Mouse (Mus musculus) ovary, postnatal 10 days (tissue): ENCODE measurements around the gene Qsox2.

ENCODE experiments used
- DNase-seq: peaks from one replicate; pipeline ENCODE4 v3.0.0; 2022; ENCODE audit warnings: low spot score

The Qsox2 gene

DNA sequence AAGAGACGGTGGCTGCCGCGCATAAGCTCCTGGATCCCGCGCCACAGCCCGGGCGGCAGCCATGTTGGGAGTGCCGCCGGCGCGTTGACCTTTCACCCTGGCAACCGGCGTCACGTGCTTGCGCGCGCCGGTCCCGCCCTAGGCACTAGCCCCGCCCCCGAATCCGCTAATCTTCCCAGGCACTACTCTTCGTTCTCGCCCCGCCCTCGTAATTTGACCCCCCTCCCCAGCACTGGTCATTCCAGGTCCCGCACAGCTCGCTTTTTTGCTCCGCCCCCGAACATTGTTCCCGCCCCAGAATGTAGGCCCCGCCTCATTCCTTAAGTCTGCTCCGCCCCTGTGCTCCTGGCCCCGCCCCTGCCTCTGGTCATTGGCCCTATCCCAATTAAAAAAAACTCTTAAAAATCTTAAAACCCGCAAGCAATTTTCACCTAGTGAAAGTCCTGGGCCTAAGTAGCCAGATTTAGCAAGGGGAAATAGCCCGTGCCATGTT lies at the start of gene Qsox2:
Qsox2 (minus strand) TSS at position 236 of the 493 bp plus-strand sequence.
- peak; percentile 71 for DNase-seq

DNA sequence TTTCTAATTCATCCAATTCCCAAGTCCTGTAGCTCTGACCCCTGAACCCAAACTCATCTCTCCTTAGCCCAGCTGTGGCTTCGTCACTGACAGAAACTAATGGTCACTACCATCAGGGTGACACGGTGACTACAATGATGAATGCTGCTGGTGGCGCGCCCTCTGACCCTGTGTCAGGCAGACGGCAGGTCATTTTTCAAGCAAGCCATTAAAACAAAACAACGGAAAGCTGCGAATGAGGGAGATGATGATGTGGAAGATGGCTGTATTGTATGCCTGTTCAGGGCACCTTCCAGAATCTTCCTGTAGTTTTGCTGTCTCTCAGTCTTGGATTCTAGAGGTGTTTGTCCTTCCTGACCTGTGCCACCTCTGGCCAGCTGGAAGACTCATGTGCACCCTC lies 49.1 kb upstream of the Qsox2 start:
- no peak for DNase-seq

DNA sequence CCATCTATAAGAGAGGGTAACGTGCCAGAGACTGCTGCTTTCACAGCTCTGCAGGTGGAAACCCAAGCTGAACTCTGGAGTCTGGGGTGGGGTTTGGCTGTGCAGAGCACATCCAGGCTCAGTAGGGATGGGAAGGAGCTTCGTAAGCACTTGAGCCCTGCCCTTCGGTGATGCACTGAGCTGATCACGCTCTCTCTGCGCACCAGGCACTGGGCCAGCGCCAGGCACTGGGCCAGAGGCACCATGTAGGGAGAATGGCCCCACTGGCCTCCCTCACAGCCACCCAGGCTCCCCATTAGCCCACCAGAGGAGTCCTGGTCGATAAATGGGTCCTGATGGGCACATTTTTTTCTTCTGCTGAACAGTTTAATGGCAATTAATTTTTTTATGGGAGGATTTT lies 48.5 kb upstream of the Qsox2 start:
- DNase-seq: no peak

DNA sequence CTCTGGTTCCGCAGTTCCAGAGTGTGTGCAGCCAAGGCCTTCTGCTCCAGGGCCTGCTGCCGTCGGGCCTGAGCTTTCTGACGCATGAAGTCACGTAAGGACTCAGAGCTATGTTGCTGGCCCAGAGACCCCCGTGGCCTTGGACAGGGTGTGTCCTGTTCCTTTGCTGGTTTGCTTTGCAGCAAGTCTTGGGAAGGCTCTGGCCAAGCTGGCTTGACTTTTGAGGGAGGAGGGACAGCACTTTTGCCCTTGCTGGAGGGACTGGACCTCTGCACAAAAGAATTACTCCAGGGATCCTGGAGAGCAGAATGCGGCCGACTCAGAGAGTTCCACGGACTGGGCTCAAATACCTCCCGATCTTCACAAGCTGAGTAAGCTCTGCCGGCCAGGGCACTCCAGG lies 43.3 kb upstream of the Qsox2 start:
- no peak for DNase-seq

DNA sequence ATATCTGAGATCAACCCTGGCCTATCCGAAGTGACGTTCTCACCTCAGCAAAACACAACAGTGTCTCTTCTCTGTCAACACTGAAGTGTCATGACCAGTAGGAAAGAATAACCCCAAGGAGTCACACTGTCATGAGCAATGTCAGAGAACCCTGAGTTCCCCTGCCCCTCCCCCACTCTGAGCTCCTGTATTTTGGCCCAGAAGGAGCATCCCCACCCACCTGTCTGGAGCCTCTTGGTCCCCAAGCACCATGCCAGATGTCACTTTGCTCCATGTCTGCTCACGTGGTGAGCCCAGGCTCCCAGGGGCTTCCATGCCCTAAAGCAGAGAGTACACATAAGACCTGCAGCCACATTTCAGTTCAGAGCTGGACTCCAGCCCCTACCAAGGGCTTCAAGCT lies 42.4 kb upstream of the Qsox2 start:
- DNase-seq: no peak

DNA sequence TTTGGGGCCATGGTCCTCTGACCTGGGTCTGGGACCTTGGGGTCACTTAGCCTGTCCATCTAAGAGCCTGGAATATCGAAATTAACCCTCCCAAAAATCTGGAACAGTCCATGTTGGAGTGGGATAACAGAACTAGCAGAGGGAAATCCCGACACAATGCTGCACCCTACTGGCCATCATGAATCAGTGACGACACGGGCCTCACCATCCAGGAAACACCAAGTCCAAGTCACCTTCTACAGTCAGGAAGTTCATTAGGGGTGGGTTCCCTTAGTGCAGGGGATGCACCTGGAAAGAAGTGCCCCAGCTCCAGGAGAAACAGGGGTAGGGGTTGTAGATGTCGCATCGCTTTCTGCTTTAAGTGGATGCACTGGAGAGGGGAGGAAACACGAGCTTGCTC lies 36.3 kb upstream of the Qsox2 start:
- DNase-seq: peak; percentile 27

DNA sequence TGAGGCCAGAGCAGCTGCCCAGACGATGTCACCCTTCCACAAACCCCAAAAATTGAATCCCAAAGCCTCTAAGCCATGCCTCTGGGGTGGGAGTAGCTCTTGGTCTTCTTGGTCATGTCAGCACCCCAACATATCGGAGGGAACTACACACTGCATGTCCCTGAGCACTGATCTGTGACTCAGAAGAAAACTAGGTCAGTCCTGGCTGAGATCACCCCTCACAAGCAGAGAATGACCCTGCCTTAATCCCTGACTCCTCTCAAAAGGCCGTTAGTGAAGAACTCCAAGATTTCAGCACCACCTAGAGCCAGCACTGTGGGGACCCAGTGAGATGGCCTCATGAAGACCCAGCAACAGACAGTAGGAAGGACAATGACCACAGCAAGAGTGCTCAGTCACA lies 30.9 kb upstream of the Qsox2 start:
- no peak for DNase-seq

DNA sequence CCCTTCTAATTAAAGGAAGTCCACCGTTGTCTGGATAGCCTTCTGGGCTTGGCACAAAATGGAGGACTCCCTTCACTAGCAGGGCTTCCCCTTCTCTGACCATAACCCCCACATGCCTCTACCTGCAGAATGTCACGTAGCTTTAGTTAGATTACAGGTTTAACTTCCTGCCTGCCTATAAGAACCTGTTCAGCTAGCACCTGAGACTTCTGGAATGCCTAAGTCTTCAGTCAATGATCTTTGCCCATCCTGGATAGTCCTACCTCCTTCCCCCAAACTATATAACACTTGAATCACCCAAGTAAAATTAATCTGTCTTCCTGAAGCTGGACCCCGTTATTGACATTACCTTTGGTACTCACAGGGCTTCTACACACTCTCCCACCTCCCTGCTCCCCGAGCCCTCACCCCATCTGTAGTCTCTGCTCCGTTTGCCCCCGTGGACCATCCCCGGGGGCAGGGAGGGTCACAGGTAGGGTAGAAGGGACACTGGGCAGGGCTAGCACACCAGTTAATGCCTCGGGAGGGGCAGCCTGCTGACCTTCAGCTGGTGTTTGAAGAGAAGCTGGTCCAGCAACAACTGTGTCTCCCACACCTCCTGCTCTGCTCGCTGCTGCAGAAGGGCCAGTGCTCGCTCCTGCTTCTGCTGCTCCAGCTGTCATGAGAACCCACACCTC lies 28.9 kb upstream of the Qsox2 start:
- DNase-seq: no peak

DNA sequence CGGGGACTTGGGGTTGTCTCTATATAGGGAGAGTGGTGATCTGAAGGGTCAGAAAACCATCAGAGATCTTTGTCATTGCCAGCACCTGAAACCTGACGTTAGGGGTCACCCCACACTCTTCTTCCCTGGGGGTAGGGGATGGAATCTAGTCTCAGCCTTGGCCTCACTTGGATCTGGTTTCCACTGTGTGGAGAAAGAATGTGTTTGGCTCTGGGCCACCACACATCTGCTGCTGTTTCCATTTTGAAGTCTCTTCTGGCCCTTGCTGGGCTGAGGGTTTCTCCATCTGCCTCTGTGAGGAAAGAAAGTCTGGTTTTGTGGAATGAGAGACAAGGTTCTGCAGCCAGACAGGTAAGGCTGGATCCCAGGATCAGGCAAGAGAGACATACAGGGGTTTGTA lies 27.8 kb upstream of the Qsox2 start:
- DNase-seq: no peak

DNA sequence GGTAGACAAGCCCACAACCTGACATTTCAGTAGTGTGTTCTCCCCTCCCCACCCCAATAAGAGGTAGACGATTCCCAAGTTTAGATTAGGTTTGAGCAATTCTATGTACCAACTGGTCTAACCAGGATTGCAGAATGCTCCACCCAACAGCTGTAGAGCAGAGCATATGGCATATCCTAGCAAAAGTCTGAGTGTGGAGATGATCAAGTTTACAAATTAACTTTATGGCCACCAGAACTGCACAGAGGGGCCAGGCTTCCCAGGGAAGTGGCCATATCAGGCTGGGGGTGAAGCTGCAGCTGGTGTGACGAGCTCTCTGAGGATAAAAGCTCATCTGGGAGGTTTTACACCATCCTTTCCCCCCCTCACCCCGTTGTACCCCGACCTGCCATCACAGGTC lies 27.3 kb upstream of the Qsox2 start:
- DNase-seq: no peak

DNA sequence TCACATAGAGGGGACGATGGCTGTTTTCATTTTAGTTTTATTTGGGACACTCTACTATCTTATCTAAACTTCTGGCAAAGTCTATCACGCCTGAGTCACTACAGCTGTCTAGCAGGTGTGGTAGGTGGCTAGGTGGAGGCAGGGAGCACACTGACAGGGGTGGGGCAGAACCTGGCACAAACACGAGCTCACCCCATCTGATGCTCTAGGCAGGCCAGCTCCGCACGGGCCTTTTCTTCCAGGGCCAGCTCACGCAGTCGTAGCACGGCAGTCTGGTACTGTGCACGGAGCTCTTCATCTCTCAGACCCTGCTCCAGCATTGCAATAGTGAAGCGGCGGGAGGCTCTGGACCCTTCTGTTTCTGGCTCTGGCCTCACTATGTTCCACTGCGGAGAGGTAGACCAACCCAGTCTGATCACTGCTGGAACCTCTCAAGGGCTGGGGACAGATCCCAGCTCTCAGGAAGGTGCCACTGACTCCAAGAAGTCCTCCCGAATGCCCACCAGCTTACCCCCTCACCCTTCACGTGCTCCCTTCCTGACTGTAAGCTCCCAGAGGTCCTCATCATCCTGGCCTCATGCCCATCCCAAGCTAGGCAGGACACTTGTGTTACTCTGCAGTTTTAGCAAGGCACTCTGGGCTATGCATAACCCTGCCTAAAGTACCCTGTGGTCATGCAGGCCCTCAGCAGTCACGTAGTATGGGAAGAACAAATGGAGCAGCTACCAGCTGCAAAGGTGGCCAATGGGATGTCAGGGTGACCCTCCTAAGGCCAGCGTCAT lies 20.2 kb upstream of the Qsox2 start:
- DNase-seq: no peak

DNA sequence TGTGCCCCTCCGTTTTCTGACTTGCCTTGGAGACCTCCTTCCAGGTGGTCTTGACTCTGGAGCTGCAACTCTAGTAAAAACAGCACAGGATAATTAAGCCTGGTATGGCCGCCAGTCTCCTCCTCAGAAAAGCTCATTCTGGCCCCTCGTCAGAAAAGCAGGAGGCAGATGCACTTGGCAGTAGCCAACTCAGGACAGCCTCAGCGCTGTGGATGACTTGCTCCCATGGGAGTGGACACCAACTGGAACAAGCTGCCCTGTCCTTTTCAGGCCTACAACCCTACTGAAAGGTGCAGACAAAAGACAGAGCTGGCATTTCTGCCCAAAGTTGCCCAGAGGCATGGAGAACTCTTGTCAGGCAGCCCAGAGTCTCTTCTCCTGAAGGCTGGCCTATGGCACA lies 17.5 kb upstream of the Qsox2 start:
- DNase-seq: no peak

DNA sequence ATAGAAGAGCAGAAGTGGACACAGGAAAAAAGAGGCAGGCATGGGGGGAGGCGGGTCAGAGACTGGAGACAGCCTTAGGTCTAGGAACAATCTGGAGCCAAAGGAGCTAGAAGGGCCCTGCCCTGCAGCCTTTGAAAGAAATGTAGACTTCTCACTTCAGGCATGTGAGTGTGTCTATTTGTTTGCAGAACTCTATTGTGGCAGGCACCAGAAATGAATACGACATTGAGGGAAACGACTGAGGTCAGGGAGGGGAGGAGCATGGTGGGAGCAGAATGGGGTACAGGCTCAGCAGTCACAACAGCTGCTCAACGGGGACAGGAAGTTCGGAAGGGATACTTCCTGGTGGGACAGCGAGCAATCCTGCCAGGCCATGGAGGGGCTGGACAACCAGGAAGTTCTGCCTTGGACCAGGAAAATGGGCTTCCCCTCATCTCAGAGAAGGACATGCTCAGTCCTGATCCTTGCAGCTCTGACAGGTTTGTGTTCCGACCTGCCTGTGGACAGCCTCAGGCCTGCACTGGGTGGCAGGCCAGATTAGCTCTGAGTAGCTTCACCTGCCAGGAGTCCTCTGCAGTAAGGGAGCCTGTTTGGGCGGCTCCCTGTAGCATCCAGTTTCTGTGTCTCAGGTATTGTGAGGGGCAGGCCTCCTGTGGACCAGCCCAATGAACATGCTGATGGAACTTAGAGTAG lies 15.3 kb upstream of the Qsox2 start:
- DNase-seq: no peak

DNA sequence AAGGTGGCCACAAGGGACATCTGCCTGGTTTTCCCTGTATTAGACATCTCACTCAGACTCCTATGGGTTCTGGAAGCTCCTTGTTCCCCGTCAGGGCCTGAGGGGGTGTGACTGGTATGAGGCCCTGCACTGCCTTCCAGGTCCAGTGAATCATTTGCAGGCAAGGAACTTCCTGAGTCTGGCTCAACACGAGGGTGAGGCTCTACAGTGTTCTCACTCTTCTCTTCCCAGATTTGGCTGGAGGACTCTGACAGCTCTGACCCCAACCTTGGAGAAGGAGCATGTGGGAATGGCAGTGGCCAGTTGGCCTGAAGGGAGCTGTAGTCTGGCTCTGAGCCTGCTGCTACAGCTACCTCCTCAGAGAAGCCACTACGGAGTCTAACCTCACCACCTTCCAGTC lies 10.2 kb upstream of the Qsox2 start:
- DNase-seq: no peak

DNA sequence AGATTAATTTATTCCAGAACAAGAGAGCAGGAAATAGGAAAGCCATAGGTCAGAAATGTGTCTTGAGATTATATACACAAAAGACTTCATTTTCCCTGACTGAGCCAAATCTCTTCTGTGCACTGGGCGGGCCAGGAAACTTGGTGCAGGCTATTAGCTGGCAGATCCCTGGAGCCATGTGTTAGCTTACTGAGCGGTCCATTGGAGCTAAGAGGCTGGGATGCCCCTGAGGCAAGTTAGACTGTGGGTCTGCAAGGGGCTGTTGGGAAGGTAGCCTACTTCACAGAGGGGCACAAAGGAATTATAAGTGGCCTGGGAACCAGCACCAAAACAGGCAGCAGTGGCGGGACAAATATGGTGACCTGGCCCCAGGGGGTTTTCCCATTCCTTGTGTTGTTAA lies 3.5 kb upstream of the Qsox2 start:
- no peak for DNase-seq

DNA sequence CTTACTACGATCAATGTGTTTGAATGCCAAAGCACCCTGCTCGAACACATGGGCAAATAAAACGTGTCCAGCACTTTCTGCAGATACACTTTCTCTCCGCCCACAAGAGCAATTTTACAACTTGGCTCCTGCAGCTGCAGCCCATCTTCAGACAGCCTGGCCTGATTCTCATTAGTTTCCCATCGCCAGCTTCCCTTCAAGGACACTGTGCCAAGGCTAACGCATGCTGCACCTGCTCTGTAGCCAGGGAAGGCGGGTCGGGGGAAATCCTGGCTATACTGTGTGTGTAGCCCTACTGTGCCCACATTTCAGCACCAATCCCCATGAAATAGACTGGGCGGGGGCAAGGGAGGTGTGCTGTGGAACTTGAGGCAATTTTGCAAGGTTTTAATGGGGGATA lies 3.0 kb upstream of the Qsox2 start:
- no peak for DNase-seq

DNA sequence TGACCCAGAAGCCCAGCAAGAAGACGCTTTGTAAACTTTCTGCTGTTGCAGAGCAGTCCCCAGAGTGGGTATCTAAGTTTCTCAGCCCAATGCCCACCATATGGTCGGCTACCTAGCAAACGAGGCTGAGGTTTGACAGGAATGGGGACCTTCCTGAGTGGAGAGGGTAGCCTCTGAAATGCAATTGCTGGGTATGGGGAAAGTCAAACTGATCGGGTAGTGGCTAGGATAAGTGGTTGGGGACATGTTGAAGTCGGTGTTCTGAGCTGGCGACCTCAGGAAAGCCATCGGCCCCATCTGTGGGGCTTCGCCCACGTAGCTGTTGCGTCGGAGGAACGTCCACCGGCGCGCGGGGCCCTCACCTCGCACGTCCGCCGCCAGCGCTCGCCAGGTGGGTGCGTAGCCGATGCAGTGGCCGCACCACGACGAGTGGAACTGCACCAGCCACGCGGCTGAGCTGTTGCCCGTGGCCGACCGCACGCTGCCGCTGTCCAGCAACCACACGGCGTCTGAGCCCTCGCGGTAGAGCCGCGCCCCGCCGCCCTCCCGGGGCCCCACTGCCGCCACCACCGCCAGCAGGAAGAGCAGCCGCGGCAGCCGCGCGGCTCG lies 540 bp downstream of the Qsox2 start:
- no peak for DNase-seq

DNA sequence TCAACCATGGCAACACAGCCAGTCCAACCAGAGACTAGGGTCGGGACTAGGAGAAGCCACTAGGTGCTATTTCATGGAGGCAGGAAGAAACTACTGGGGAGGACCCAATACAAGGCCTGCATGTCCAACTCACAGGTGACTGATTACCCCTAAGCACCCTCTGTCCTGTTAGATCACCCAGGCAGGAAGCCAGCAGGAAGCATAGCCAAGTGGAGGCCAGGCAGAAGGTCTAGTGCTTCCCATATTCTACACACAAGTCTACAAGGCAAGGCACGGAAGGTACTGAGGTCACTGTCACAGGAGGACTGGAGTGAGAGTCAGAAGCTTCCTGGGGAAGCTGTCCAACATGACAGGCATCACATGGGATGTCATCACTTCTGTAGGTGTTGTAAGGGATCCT lies 2.6 kb downstream of the Qsox2 start:
- DNase-seq: no peak

DNA sequence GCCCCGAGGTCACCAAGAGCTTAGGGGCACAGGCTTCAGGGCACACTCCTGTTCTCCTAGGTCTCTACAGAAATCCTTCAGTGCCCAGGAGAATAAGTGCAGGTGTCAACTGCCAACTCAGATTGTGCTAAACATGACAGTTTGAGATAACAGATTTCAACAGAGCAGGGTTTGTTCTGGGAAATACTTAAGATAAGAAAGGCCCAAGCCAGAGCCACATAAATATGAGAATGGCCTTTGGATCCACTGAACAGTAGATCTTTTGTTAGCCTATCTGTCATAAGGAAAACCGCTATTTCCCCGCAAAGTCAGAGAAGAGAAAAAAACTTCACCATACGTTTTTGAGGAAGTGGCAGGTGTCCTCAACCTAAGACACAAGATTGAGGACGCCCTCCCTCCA lies 3.1 kb downstream of the Qsox2 start:
- DNase-seq: no peak

DNA sequence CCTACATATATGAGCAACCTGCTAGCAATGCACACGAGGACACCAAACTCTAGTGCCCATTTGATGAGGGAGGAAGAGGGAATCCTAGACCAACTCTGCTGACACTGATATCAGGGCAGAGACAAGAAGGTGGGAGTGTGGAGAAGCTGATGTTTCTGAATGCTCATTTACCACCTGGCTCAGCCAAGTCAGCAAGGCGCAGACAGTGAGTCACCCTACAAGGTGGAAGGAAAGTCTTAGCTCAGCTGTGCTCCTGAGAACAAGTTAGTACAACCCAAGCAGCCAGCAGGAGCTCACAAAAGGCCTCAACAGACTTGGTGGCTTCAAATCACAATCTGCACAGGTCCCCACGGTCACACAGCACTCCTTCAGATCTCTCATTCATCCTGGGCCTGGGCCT lies 6.0 kb downstream of the Qsox2 start:
- no peak for DNase-seq

DNA sequence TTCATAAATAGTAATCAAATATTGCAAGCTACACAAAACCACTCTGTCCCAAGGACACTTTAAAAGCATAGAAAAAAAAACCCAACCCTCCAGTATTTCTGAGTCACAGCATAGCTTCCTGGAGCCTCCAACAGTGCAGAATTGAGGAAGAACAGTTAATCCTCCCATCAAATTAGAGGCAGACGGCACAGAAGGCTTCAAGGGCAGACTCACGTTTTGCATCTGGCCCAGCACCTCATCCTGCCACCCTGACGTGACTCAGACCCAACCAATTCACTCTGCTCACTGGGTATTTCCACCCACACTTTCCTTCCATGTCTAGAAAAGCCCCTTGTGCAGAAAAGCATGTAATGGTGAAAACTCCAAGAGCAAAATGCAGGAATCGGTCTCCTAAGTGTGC lies 7.1 kb downstream of the Qsox2 start:
- no peak for DNase-seq

DNA sequence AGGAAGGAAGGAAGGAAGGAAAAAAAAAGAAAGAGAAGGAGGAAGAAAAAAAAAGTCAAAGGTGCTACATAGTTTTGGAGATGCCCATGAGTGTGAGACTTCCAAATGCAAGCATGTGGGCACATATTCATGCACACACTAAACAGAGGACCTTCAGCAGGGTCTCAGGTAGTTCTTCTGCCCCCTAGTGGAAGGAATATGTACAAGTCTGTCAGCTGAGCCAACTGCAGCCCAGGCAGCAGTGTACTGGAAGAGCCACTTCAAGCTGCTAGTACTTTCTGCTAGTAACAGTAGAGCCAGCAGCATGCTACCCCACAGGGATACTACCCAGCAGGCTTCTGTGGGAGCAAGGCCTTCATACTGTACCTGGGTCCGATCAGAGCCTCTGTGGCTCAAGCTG lies 9.5 kb downstream of the Qsox2 start:
- no peak for DNase-seq

DNA sequence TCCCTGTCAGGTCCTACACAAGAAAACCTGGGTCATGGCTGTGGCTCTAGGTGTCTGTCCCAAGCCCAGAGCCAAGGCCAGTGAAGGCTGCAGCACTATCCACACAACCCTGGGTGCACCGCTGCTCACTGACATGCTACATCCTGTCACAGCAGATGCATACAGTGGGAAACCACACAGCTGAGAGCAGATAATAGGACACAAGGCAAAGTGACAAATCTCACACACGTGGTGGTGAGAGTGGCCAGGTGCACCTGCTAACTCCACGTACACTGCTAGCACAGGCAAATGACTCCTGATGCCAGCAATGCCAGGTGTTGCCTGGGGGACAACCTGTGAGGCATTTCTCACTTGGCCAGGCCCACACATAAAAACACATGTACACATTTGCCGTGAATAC lies 12.1 kb downstream of the Qsox2 start:
- DNase-seq: no peak
